Mouse (Mus musculus) monocyte, adult 2 months (primary cell): ENCODE measurements around the gene Cabcoco1.

Experiments
- DNase-seq, 2 experiments: peaks; one replicate each; pipeline ENCODE4 v3.0.0; 2022; ENCODE audit warnings: low spot score in 2 of 2, low read depth in 1 of 2

Cabcoco1 gene

GRCm38 (mm10) chr10:68441931-68442662 is 99.6 kb downstream of the Cabcoco1 start:
- no peak for DNase-seq

GRCm38 (mm10) chr10:68440515-68440914 is 101.2 kb downstream of the Cabcoco1 start:
- DNase-seq = no peak

GRCm38 (mm10) chr10:68435754-68436153 is 105.9 kb downstream of the Cabcoco1 start:
- no peak for DNase-seq

GRCm38 (mm10) chr10:68435001-68435560 is 106.6 kb downstream of the Cabcoco1 start:
- DNase-seq = no peak

- DNase-seq = no peak
Observed at GRCm38 (mm10) chr10:68434045-68434639, 107.6 kb downstream of the Cabcoco1 start.

- no peak for DNase-seq
Observed at GRCm38 (mm10) chr10:68431346-68431745, 110.3 kb downstream of the Cabcoco1 start.

GRCm38 (mm10) chr10:68430929-68431328 is 110.8 kb downstream of the Cabcoco1 start:
- no peak for DNase-seq

- DNase-seq = no peak
Observed at GRCm38 (mm10) chr10:68420393-68420920, 121.2 kb downstream of the Cabcoco1 start.

GRCm38 (mm10) chr10:68419893-68420292 is 121.8 kb downstream of the Cabcoco1 start:
- DNase-seq = no peak

- DNase-seq = no peak
Observed at GRCm38 (mm10) chr10:68417074-68417790, 124.5 kb downstream of the Cabcoco1 start.

GRCm38 (mm10) chr10:68405936-68406335 is 135.8 kb downstream of the Cabcoco1 start:
- DNase-seq = no peak

- DNase-seq = no peak
Observed at GRCm38 (mm10) chr10:68396786-68397185, 144.9 kb downstream of the Cabcoco1 start.

GRCm38 (mm10) chr10:68396083-68396482 is 145.6 kb downstream of the Cabcoco1 start:
- DNase-seq = no peak

GRCm38 (mm10) chr10:68391640-68392039 is 150.1 kb downstream of the Cabcoco1 start:
- DNase-seq = no peak

- no peak for DNase-seq
Observed at GRCm38 (mm10) chr10:68388802-68389201, 152.9 kb downstream of the Cabcoco1 start.

GRCm38 (mm10) chr10:68388138-68388537 is 153.6 kb downstream of the Cabcoco1 start:
- DNase-seq = no peak
